Mouse (Mus musculus): Measurements from ENCODE around the gene Gm5134.

Gm5134 gene

DNA sequence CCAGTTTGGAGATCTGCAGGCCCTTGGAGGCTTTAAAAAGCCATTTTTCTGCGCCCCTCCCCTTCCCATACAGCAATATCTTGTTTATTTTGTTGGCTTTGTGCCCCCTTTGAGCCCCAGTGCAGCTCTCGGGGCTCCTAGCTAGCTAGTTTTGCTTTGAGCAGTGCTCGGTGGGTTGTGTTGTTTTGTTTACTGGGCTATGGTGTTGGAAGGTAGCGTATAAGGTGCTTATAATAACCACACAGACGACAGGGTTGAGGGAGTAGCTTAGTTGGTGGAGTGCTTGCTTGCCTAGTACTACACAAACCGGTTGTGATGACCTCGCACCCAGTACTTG is 78.8 kb downstream of the Gm5134 start:
- in situ Hi-C loops (cut with MboI, MseI), result no loop called here

DNA sequence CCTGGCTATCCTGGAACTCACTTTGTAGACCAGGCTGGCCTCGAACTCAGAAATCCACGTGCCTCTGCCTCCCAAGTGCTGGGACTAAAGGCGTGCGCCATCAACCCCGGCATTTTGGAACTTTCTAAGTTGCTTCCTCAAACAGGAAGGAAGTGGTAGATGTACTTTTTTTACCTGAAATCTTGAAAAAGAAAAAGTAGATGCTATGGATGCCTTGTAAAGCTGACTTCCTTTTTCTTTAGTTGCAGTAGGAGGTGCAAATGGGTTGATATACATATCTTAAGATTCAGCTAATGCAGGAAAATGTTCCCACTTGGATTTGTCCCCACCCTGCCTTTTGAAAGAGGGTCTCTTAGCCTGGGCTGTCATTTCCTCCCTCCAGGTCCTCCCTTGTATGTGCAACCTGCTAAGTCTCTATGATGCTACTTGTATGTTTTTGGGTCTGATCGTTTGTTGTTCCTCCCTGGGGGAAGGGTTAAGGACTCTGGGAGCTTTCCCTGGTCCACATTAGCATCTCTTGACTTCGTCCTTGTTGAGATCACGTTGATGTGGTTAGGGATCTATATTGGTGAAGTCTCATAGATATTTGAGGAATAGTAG is 79.8 kb downstream of the Gm5134 start:
- in situ Hi-C loops (cut with MboI, MseI), result no loop called here

DNA sequence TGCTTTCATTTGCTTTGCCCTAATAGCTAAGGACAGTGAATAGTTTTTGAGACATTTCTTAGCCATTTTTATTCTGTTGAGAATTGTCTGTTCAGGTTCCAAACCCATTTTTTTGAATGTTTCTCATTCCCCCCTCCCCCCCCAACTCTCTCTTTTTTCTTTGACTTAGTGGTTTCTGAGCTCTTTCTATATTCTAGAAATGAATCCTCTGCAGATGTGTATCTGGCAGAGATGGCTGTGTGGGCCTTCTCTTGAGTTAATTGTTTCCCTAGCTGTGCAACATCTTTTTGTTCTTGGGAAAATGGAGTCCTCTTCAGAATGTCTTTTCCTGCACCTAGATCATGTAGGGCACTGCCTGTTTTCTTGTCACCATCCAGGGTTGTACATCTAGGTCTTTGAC is 81.0 kb downstream of the Gm5134 start:
- in situ Hi-C loops (cut with MboI, MseI), result no loop called here

DNA sequence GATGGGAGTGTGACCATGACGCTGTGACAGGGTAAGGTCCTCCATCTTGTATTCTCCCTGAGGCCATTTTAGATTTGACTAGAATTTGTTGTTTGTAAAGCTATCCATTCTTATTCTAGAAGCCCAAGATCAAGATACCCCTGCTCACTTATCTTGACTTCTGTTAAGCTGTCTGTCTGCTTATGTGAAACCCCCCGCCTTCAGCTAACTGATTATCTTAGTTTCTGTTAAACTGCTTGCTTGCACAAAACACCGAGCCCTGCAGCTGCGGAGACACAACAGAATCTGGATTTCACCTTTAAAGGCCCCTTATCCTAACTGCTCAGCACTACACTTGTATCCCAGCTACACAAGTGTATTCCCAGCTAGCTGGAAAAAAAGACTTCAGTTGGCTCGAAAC is 82.6 kb downstream of the Gm5134 start:
- in situ Hi-C loops (cut with MboI, MseI), result no loop called here

DNA sequence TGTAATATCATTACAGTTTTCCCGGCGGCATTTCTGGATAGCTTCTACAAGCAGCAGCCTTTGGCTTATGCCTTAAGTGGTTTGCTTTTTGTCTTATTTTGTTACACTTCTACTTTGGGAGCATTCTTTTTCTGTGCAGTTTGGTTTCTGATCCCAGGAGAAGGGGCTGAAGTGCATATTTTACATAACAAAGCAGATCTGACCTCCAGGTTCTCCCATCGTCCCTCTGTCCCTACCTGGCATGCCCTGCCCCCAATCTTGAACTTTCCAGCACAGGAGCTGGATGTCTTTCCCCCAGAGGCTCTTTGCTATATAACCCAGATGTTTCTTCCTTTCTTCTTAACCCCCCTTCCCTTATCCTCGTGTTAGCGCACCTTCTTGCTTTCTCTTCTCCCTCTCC is 91.0 kb downstream of the Gm5134 start:
- in situ Hi-C loops (cut with MboI, MseI), result no loop called here

DNA sequence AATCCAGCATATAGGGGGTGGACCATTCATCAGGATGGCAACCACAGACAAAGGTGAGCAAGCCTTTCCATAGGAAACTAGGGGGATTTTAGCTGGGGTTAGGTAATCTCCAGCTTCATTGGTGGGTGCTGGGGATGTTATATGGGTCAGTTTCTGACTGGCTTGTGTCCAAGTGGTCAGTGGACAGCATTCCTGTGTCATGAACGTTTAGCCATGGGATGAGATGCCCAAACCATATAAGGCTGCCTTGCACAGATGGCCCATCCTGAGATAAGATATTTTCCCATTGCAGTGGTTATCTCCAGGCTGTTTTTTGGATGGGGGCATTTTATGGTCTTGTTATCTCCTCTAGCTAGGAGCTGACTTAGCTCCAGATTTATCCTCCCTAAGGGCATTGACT is 92.4 kb downstream of the Gm5134 start:
- in situ Hi-C loops (cut with MboI, MseI), result no loop called here

DNA sequence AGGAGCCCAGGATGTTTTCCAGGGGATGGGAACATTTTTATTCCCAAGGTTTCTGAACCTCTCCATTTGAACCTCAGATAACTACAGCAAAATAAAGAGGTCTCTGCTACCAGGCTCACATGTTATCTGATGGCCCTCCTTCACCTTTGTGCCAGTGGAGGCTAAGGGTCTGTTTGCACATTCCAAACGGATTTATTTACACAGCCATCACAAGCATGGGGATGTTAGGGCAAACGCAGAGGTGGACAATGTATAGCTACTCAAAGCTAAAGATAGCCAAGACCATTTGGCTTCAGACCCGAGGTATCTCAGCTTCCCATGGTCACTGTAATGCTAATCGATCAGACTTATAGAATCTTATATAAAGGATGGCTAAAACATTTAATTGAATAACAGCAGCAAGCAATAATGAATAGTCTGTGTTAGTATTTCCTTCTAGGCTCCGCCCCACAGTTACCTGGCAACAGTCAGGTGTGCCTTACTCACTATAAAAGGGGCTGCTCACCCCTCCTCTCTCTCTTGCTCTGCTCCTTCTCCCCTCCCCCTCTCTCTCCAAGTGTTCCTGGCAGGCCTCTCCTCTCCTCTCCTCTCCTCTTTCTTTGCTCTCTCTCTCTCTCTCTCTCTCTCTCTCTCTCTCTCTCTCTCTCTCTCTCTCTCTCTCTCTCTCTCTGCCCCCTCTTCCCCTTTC is 93.0 kb downstream of the Gm5134 start:
- in situ Hi-C loops (cut with MboI, MseI), result no loop called here

DNA sequence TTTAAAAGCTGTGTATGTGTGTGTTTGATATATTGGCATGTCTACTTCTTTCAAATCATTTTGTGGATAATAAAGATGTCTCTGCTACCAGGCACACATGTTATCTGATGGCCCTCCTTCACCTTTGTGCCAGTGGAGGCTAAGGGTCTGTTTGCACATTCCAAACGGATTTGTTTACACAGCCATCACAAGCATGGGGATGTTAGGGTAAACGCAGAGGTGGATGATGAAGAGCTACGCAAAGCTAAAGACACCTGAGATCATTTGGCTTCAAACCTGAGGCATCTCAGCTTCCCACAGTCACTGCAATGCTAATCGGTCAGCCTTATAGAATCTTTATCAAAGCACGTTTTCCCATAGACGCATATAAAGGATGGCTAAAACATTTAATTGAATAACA is 94.7 kb downstream of the Gm5134 start:
- in situ Hi-C loops (cut with MboI, MseI), result no loop called here

DNA sequence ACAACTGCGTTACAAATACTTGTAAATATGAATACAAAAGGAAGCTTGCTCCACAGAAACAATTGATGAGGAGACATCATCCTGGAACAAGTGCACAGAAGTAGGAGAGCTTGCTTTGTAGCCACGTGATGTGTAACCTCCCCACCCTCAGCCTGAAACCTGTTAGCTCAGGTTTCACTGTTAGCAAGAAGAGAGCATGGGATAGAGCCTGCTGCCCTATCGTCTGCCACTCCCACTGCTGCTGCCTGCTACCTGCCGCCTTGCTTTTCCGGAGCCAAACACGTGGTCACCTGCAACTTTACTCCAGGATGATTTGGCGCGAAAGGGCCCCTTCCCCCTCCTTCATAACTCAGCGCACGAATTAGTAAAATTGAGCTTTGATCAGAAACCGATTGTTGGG is 97.5 kb downstream of the Gm5134 start:
- in situ Hi-C loops (cut with MboI, MseI), result no loop called here
